Mouse (Mus musculus) forebrain, embryonic 11.5 days (tissue): ENCODE measurements at regions not wholly inside any gene's neighbourhood (a gene's known extent, or its start where the extent isn't known, plus 50 kb on each side); places are given as distances from the start of the nearest gene placed in this dataset.
"Not testable (repeated sequence)": the region's sequence is repeated elsewhere in the genome, so short reads cannot be mapped to it uniquely, and the experiment has no call there.

Experiments used
- ATAC-seq: fragments of 200-750 bp; cut with Nextera tagmentation; replicated peaks from 2 replicates; pipeline ENCODE4 v1.8.0; 2017; ENCODE audit warnings: moderate TSS enrichment; ENCODE audit not compliant: low FRiP score
- DNase-seq: peaks from one replicate; pipeline ENCODE4 v3.0.0-alpha.2; 2017; ENCODE audit warnings: low spot score
- H3K27ac ChIP-seq: fragments of 300-500 bp; sonication (generic); 2 replicates; pipeline ENCODE4 v1.5.1; 2014; ENCODE audit warnings: low read depth, low read length
- H3K27me3 ChIP-seq: fragments of 300-500 bp; sonication (generic); 2 replicates; pipeline ENCODE4 v1.6.1; 2014; ENCODE audit warnings: mild to moderate bottlenecking, low read length, mixed read lengths; ENCODE audit not compliant: control insufficient read depth, insufficient read depth
- H3K36me3 ChIP-seq: fragments of 300-500 bp; sonication (generic); 2 replicates; pipeline ENCODE4 v1.6.1; 2014; ENCODE audit warnings: mild to moderate bottlenecking, low read length, moderate library complexity, mixed read lengths; ENCODE audit not compliant: control insufficient read depth, insufficient read depth
- H3K4me1 ChIP-seq: fragments of 300-500 bp; sonication (generic); replicated peaks from 2 replicates; pipeline ENCODE4 v1.6.1; 2014; ENCODE audit warnings: low read length, mixed read lengths; ENCODE audit not compliant: control insufficient read depth, insufficient read depth
- H3K4me2 ChIP-seq: fragments of 300-500 bp; sonication (generic); 2 replicates; pipeline ENCODE4 v1.6.1; 2014; ENCODE audit warnings: low read depth, mild to moderate bottlenecking, low read length, moderate library complexity, mixed read lengths; ENCODE audit not compliant: severe bottlenecking
- H3K4me3 ChIP-seq: fragments of 300-500 bp; sonication (generic); 2 replicates; pipeline ENCODE4 v1.5.1; 2014; ENCODE audit warnings: low read depth, low read length
- H3K9ac ChIP-seq: fragments of 300-500 bp; sonication (generic); 2 replicates; pipeline ENCODE4 v1.6.1; 2014; ENCODE audit warnings: low read length
- H3K9me3 ChIP-seq: fragments of 300-500 bp; sonication (generic); 2 replicates; pipeline ENCODE4 v1.6.1; 2016; ENCODE audit warnings: low read length, mixed read lengths; ENCODE audit not compliant: control insufficient read depth
- WGBS: fragments of 180-500 bp; shearing (Covaris S2); extraction: QIAGEN DNeasy Blood & Tissue Kit; methylation state at CpG from one replicate; pipeline ENCODE4 v1.1.7; 2014; 5-methylcytosine and 5-hydroxymethylcytosine counted together

DNA sequence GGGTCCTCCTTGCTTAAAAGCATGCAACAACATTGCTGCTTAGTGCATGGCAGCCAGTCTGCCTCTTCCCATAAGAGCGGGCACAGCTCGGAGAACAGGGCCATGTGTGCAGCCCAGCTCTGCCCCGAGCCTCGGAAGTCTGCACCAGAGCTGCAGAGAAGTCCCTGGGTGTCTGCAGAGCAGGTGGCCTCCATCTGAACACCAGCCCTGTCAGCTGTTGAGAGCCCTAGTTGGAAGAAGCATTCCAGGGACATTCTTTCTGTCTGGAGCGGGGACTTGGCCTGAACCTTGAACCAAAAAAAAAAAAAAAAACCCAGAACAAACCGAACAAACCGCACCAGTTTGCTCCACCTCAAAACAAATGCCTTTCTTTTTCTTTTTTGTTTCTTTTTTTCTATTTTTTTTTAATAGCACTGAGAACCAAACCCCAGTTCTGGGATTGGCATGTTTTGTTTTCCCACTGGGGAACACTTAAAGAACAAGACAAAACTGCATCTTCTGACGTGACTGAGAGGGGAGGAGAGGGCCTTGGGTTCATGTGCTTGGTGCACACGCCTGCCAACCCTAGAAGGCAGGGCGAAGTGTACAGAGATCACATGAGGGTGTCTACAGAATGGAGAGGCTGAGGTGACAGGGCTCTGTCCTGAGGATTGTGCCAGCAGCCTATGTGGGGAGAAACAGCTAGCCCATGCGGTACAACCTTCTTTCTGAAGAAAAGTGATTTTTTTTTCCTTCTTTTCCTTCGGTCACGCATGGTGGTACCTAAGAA lies 106.8 kb downstream of the Bod1 start:
- ATAC-seq (no peak), DNase-seq (no peak)
- Histone ChIP-seq H3K4me1 (no peaks in the 10 kb centered on the region), H3K9me3 (no peaks in the 10 kb centered on the region), H3K4me3 (no peak overlapping the region), H3K27ac (no peak overlapping the region), H3K9ac (no peak overlapping the region), H3K36me3 (no peaks in the 10 kb centered on the region), H3K4me2 (no peak overlapping the region), H3K27me3 (no peaks in the 10 kb centered on the region)
- WGBS: 89% methylated on average over 13 of the region's 13 CpGs

DNA sequence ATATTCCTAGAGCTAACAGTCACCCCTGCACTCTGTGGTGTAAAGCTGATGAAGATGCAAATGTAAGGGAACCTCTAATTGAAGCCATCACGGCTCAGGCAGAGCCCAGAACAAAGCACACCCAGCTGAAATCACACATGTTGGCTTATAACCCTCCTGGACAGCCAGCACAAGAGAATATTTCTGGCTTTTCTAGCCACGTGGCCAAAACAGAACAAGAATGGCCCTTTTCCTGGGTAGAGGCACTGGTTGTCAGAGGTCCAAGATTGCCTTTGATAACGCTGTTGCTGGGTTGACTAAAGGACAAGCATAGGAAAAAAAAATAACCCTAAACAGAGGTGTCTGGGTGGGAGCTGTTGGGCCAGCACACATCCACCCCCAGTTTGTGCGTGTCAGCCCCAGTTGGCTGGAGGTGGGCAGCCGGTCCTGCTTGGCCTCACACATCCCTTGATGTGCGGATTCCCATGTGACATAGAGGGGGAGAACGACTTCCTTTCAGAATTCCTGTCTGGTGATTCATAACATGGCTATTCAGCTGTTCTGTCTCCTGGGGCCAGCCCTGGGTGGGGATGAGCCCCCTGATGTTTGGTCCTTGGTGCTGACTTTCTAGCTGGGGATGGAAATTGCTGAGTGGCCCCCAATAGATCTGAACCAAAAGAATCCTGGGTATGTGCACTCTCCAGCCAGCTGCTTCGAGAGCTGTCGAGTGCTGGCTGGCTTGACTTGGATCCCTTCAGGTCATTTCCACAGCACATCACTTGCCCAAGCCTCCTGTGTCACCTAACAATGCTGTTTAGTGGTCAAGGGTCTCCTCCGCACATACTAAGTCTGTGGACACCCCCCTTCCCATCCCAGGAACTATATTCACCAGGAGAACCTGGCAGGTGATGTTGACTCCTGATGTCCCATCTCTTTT lies 107.6 kb downstream of the Bod1 start:
- WGBS: 78% methylated on average over 10 of the region's 10 CpGs

DNA sequence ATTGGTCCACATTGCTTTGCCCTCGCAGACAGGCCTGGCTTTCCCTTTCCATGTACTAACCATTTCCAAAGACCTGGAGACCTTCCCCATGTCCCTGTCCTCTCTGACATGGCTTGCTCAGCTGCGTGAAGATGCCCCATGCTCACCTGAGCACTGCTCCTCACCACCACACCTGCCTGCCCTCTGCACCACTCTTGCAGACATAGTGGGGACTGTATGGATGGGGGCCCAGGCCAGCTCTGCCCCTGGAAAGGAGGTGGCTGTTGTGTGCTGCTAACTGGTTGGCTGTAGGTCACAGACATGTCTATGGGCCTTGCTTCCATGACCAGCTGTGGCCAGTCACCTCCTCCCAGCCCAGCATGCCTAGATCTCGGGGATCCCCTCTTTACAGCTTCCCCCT lies 108.7 kb downstream of the Bod1 start:
- no peak overlapping the region for H3K27ac ChIP-seq
- no peak overlapping the region for H3K9ac ChIP-seq
- WGBS: 83% methylated on average over 3 of the region's 3 CpGs
- DNase-seq (no peak), ATAC-seq (no peak)
- H3K4me3 ChIP-seq: no peak overlapping the region
- no peaks in the 10 kb centered on the region for H3K9me3 ChIP-seq
- no peak overlapping the region for H3K4me2 ChIP-seq
- H3K4me1 ChIP-seq: no peaks in the 10 kb centered on the region
- no peaks in the 10 kb centered on the region for H3K27me3 ChIP-seq
- H3K36me3 ChIP-seq: no peaks in the 10 kb centered on the region

More for the DNA sequence above, 107.6 kb downstream of the Bod1 start:
- ATAC-seq: no peak
- Histone ChIP-seq H3K4me2 (no peak overlapping the region), H3K4me3 (no peak overlapping the region), H3K4me1 (no peaks in the 10 kb centered on the region), H3K27me3 (no peaks in the 10 kb centered on the region), H3K27ac (no peak overlapping the region), H3K36me3 (no peaks in the 10 kb centered on the region), H3K9ac (no peak overlapping the region), H3K9me3 (no peaks in the 10 kb centered on the region)
- DNase-seq: no peak

DNA sequence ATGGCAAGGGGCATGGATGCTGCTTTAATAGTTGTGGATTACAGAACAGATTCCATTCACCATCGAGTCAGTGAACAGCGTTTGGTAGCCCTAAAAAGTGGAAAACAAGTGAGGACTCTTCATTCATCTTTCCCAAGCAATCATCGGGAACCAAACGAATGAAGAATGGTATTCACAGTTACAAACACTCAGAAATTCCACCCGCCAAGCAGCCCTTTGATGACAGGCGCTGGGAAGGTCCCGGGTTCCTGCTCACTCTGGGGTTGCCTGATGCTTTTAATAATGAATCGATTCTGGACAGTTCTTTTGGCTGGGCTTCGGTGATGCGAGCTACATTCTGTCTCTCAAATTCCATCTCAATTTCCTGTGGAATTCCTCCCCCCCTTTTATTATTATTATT lies 110.9 kb downstream of the Bod1 start:
- ATAC-seq: no peak
- Histone ChIP-seq H3K9ac (no peak overlapping the region), H3K36me3 (no peaks in the 10 kb centered on the region), H3K4me1 (no peaks in the 10 kb centered on the region), H3K27ac (no peak overlapping the region), H3K4me3 (no peak overlapping the region), H3K27me3 (no peaks in the 10 kb centered on the region), H3K4me2 (no peak overlapping the region), H3K9me3 (no peaks in the 10 kb centered on the region)
- DNase-seq: no peak
- WGBS: 81% methylated on average over 10 of the region's 10 CpGs

- Histone ChIP-seq H3K9ac (no peak overlapping the region), H3K27ac (no peak overlapping the region), H3K9me3 (no peaks in the 10 kb centered on the region), H3K36me3 (no peaks in the 10 kb centered on the region), H3K4me1 (no peaks in the 10 kb centered on the region), H3K27me3 (no peaks in the 10 kb centered on the region), H3K4me2 (no peak overlapping the region), H3K4me3 (no peak overlapping the region)
- DNase-seq (no peak), ATAC-seq (no peak)
- WGBS: 87% methylated on average over 4 of the region's 4 CpGs
Observed at GRCm38 (mm10) chr11:31555042-31555441, 116.6 kb downstream of the Bod1 start.

DNA sequence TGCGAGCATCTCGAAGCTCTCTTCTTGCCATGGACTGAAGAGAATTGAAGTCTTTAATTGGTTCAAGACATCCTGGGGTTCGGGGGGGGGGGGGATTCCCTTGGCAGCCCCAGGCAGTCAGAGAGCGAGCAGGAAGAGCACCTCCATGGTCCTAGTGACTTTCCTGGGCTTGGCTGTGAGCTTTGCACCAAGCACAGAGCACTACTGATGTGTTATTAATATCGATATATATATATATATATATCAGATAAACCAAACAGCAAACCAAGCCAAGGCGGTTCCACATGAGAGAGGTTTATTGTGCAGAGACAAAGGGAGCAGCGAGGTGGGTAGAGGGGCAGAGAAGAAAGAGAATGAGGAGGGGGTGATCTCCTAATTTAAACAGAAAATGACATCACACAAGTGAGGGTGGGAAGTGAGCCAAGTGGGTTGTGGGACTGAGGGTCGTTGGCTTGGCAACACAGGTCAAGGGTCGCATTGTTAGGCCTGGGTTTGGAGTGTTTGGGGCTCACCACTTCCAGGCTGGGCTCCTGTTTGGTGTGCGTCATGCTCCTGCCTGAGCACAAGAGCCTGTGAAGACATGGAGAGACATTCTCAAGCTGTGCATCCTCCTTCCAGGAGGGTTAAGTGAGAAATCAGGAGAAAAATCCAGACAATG lies 119.9 kb downstream of the Bod1 start:
- ATAC-seq: peak; percentile 49
- H3K9me3 ChIP-seq: no peaks in the 10 kb centered on the region; the same call in 1 of the 2 replicates
- WGBS: 65% methylated on average over 10 of the region's 10 CpGs

GRCm38 (mm10) chr11:31550747-31551613 lies 120.7 kb downstream of the Bod1 start:
- H3K9ac ChIP-seq: no peak overlapping the region
- no peak overlapping the region for H3K4me2 ChIP-seq
- no peak overlapping the region for H3K4me3 ChIP-seq
- 68% methylated on average over 6 of the region's 6 CpGs for WGBS
- DNase-seq (no peak), ATAC-seq (no peak)
- no peaks in the 10 kb centered on the region for H3K27me3 ChIP-seq
- no peaks in the 10 kb centered on the region; the same call in 1 of the 2 replicates for H3K9me3 ChIP-seq
- no peaks in the 10 kb centered on the region for H3K4me1 ChIP-seq
- H3K27ac ChIP-seq: no peak overlapping the region
- H3K36me3 ChIP-seq: no peaks in the 10 kb centered on the region

More for the DNA sequence above, 119.9 kb downstream of the Bod1 start:
- no peaks in the 10 kb centered on the region for H3K27me3 ChIP-seq
- no peak overlapping the region for H3K9ac ChIP-seq
- H3K4me1 ChIP-seq: no peaks in the 10 kb centered on the region
- H3K36me3 ChIP-seq: no peaks in the 10 kb centered on the region
- DNase-seq: no peak
- no peak overlapping the region for H3K4me2 ChIP-seq
- H3K27ac ChIP-seq: no peak overlapping the region
- no peak overlapping the region for H3K4me3 ChIP-seq

DNA sequence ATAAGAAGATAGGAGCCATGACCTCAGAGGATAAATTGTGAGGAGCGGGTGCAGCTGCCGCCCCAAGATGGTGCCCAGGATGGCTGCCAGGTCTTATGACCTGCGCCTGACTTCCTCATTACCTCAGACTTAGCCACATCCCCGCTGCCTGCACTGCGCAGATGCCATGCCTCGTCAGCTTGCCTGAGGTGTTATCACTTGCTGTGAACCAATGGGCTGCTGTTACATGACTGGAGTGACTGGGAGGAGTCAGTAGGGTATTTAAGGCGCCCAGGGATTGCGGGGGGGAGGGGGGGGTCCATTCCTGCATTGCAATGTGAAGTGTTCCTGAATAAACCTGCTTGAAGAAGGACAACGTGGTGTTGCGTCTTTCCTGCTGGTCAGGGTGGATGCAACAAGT lies 126.2 kb downstream of the Bod1 start:
- H3K9ac ChIP-seq, DNase-seq, H3K27ac ChIP-seq, ATAC-seq, H3K4me2 ChIP-seq, H3K27me3 ChIP-seq, H3K4me3 ChIP-seq, H3K4me1 ChIP-seq, H3K36me3 ChIP-seq, H3K9me3 ChIP-seq: not testable (repeated sequence)
- 89% methylated on average over 10 of the region's 10 CpGs for WGBS
